Mouse (Mus musculus) midbrain, embryonic 16.5 days (tissue): ENCODE measurements around the gene Phf12. TPM values are rescaled to one million over a fixed set of nuclear protein-coding genes. Genes with fewer than 3 reads are reported as not detected.

Experiments
- ATAC-seq: fragments of 200-750 bp; cut with Nextera tagmentation; 2 replicates; pipeline ENCODE4 v1.8.0; 2017; ENCODE audit warnings: moderate TSS enrichment
- H3K27ac ChIP-seq: fragments of 300-500 bp; sonication (generic); 2 replicates; pipeline ENCODE4 v1.5.1; 2014; ENCODE audit warnings: mild to moderate bottlenecking, low read length, mixed read lengths
- H3K27me3 ChIP-seq: fragments of 300-500 bp; sonication (generic); 2 replicates; pipeline ENCODE4 v1.6.1; 2014; ENCODE audit warnings: low read depth, low read length, mixed read lengths; ENCODE audit not compliant: control insufficient read depth, insufficient read depth
- H3K36me3 ChIP-seq: fragments of 300-500 bp; sonication (generic); 2 replicates; pipeline ENCODE4 v1.6.1; 2014; ENCODE audit warnings: mild to moderate bottlenecking, low read length, moderate library complexity, mixed read lengths; ENCODE audit not compliant: control insufficient read depth, insufficient read depth
- H3K4me1 ChIP-seq: fragments of 300-500 bp; sonication (generic); 2 replicates; pipeline ENCODE4 v1.6.1; 2014; ENCODE audit warnings: mild to moderate bottlenecking, low read length, mixed read lengths; ENCODE audit not compliant: control insufficient read depth, insufficient read depth
- H3K4me2 ChIP-seq: fragments of 300-500 bp; sonication (generic); 2 replicates; pipeline ENCODE4 v1.6.1; 2014; ENCODE audit warnings: mild to moderate bottlenecking, low read length, mixed read lengths
- H3K4me3 ChIP-seq: fragments of 300-500 bp; sonication (generic); 2 replicates; pipeline ENCODE4 v1.5.1; 2014; ENCODE audit warnings: low read depth, mild to moderate bottlenecking, low read length, moderate library complexity, mixed read lengths
- H3K9ac ChIP-seq: fragments of 300-500 bp; sonication (generic); 2 replicates; pipeline ENCODE4 v1.6.1; 2014; ENCODE audit warnings: low read depth, low read length, mixed read lengths
- H3K9me3 ChIP-seq: fragments of 300-500 bp; sonication (generic); replicated peaks from 2 replicates; pipeline ENCODE4 v1.6.1; 2014; ENCODE audit warnings: mild to moderate bottlenecking, low read length, mixed read lengths; ENCODE audit not compliant: control insufficient read depth, poor library complexity, severe bottlenecking
- WGBS: fragments of 180-500 bp; shearing (Covaris S2); extraction: QIAGEN DNeasy Blood & Tissue Kit; methylation state at CpG from one replicate; pipeline ENCODE4 v1.1.7; 2014; 5-methylcytosine and 5-hydroxymethylcytosine counted together
- polyA plus RNA-seq: library from polyadenylated mRNA; unstranded; fragments of >200 nt; fragmentation: Nextera tagmentation; extraction: Ambion mirVana; gene quantifications from 2 replicates; pipeline ENCODE4 v1.2.1, GENCODE M21; 2015

Gene Phf12
- polyA plus RNA-seq, 1 experiment from 2014 or later = 11.8 TPM

- Histone ChIP-seq H3K4me3 (no peak overlapping the region), H3K4me1 (peaks cover 26% of the 10 kb centered on the region), H3K27me3 (no peaks in the 10 kb centered on the region), H3K36me3 (peaks cover 6% of the 10 kb centered on the region; the same call in 1 of the 2 replicates), H3K4me2 (no peak overlapping the region), H3K9ac (0 out of 2 replicates have a peak overlapping the region, but pooled peaks have one; percentile 49), H3K27ac (peak overlapping the region; percentile 58), H3K9me3 (no peaks in the 10 kb centered on the region)
- 8% methylated on average over 17 of the region's 17 CpGs for WGBS
- peak; percentile 61 for ATAC-seq
Measured at GRCm38 (mm10) chr11:77965101-77966036, 17.2 kb upstream of the Phf12 start.

- peaks cover 6% of the 10 kb centered on the region; the same call in 1 of the 2 replicates for H3K36me3 ChIP-seq
- peak overlapping the region; percentile 58 for H3K27ac ChIP-seq
- H3K4me3 ChIP-seq = no peak overlapping the region
- WGBS = 43% methylated on average over 5 of the region's 5 CpGs
- ATAC-seq = peak; percentile 44; the same call in 1 of the 2 replicates
- no peaks in the 10 kb centered on the region for H3K9me3 ChIP-seq
- H3K4me2 ChIP-seq = no peak overlapping the region
- H3K27me3 ChIP-seq = no peaks in the 10 kb centered on the region
- H3K4me1 ChIP-seq = peaks cover 24% of the 10 kb centered on the region
- H3K9ac ChIP-seq = 0 out of 2 replicates have a peak overlapping the region, but pooled peaks have one; percentile 21
Measured at GRCm38 (mm10) chr11:77966037-77966391, 16.5 kb upstream of the Phf12 start.

GRCm38 (mm10) chr11:77967114-77967513, 15.4 kb upstream of the Phf12 start:
- Histone ChIP-seq H3K4me1 (peaks cover 24% of the 10 kb centered on the region), H3K9ac (no peak overlapping the region), H3K27ac (no peak overlapping the region), H3K27me3 (no peaks in the 10 kb centered on the region), H3K4me3 (no peak overlapping the region), H3K9me3 (no peaks in the 10 kb centered on the region), H3K36me3 (peaks cover 6% of the 10 kb centered on the region; the same call in 1 of the 2 replicates), H3K4me2 (no peak overlapping the region)
- ATAC-seq = peak; percentile 66; the same call in 1 of the 2 replicates
- under 1% methylated on average over 4 of the region's 4 CpGs for WGBS

GRCm38 (mm10) chr11:77968786-77969185, 13.8 kb upstream of the Phf12 start:
- 75% methylated on average over 4 of the region's 4 CpGs for WGBS
- ATAC-seq = no peak

GRCm38 (mm10) chr11:77970718-77971117, 11.8 kb upstream of the Phf12 start:
- Histone ChIP-seq H3K9me3 (no peaks in the 10 kb centered on the region), H3K27ac (no peak overlapping the region), H3K27me3 (0 out of 2 replicates have a peak, but pooled peaks cover 3% of the 10 kb centered on the region), H3K4me2 (no peak overlapping the region), H3K4me3 (no peak overlapping the region), H3K36me3 (peaks cover 13% of the 10 kb centered on the region; the same call in 1 of the 2 replicates), H3K9ac (no peak overlapping the region), H3K4me1 (peaks cover 10% of the 10 kb centered on the region)
- 83% methylated on average over 6 of the region's 6 CpGs for whole genome bisulfite sequencing
- ATAC-seq = no peak

More at GRCm38 (mm10) chr11:77968786-77969185, 13.8 kb upstream of the Phf12 start:
- no peak overlapping the region for H3K27ac ChIP-seq
- H3K9me3 ChIP-seq = no peaks in the 10 kb centered on the region
- H3K9ac ChIP-seq = no peak overlapping the region
- no peak overlapping the region for H3K4me2 ChIP-seq
- H3K4me1 ChIP-seq = peaks cover 24% of the 10 kb centered on the region
- H3K36me3 ChIP-seq = peaks cover 11% of the 10 kb centered on the region; the same call in 1 of the 2 replicates
- H3K27me3 ChIP-seq = 0 out of 2 replicates have a peak, but pooled peaks cover 1% of the 10 kb centered on the region
- H3K4me3 ChIP-seq = no peak overlapping the region

- 92% methylated on average over 7 of the region's 7 CpGs for WGBS
- no peak overlapping the region for H3K9ac ChIP-seq
- 0 out of 2 replicates have a peak, but pooled peaks cover 3% of the 10 kb centered on the region for H3K27me3 ChIP-seq
Measured at GRCm38 (mm10) chr11:77973520-77973919, 9.0 kb upstream of the Phf12 start.

GRCm38 (mm10) chr11:77974325-77974724, 8.2 kb upstream of the Phf12 start:
- H3K27me3 ChIP-seq = 0 out of 2 replicates have a peak, but pooled peaks cover 3% of the 10 kb centered on the region
- no peak for ATAC-seq
- H3K9me3 ChIP-seq = no peaks in the 10 kb centered on the region
- no peaks in the 10 kb centered on the region for H3K4me1 ChIP-seq
- no peak overlapping the region for H3K27ac ChIP-seq
- H3K36me3 ChIP-seq = peaks cover 18% of the 10 kb centered on the region
- H3K4me2 ChIP-seq = no peak overlapping the region
- H3K4me3 ChIP-seq = no peak overlapping the region
- no peak overlapping the region for H3K9ac ChIP-seq
- 52% methylated on average over 14 of the region's 15 CpGs for WGBS

More at GRCm38 (mm10) chr11:77973520-77973919, 9.0 kb upstream of the Phf12 start:
- H3K4me1 ChIP-seq = no peaks in the 10 kb centered on the region
- no peaks in the 10 kb centered on the region for H3K9me3 ChIP-seq
- H3K36me3 ChIP-seq = peaks cover 20% of the 10 kb centered on the region
- no peak overlapping the region for H3K4me2 ChIP-seq
- no peak overlapping the region for H3K27ac ChIP-seq
- ATAC-seq = no peak
- H3K4me3 ChIP-seq = no peak overlapping the region

- no peak for ATAC-seq
- 36% methylated on average over 4 of the region's 4 CpGs for WGBS
Measured at GRCm38 (mm10) chr11:77975873-77976272, 6.7 kb upstream of the Phf12 start.

GRCm38 (mm10) chr11:77978161-77978560, 4.4 kb upstream of the Phf12 start:
- 86% methylated on average over 6 of the region's 6 CpGs for WGBS

More at GRCm38 (mm10) chr11:77975873-77976272, 6.7 kb upstream of the Phf12 start:
- Histone ChIP-seq H3K27me3 (0 out of 2 replicates have a peak, but pooled peaks cover 3% of the 10 kb centered on the region), H3K36me3 (peaks cover 14% of the 10 kb centered on the region), H3K4me1 (no peaks in the 10 kb centered on the region; the same call in 1 of the 2 replicates), H3K27ac (no peak overlapping the region), H3K4me3 (no peak overlapping the region), H3K4me2 (no peak overlapping the region), H3K9ac (no peak overlapping the region), H3K9me3 (no peaks in the 10 kb centered on the region)

More at GRCm38 (mm10) chr11:77978161-77978560, 4.4 kb upstream of the Phf12 start:
- no peak for ATAC-seq
- Histone ChIP-seq H3K36me3 (peaks cover 10% of the 10 kb centered on the region), H3K27ac (no peak overlapping the region), H3K4me1 (peaks cover 4% of the 10 kb centered on the region; the same call in 1 of the 2 replicates), H3K9ac (no peak overlapping the region), H3K9me3 (no peaks in the 10 kb centered on the region), H3K27me3 (0 out of 2 replicates have a peak, but pooled peaks cover 3% of the 10 kb centered on the region), H3K4me3 (no peak overlapping the region), H3K4me2 (no peak overlapping the region)
